Mouse (Mus musculus): ENCODE results near the gene Gpam.
"Not testable (repeated sequence)": the region's sequence is repeated elsewhere in the genome, so short reads cannot be mapped to it uniquely, and the experiment has no call there.

The Gpam gene

GRCm38 (mm10) chr19:55127072-55127718, at the start of gene Gpam:
Gpam (minus strand) TSS chr19:55127238.
- TF ChIP-seq POU5F1 (IDR thresholded peaks at IDR 0.05; ENCODE audit: borderline replicate concordance, low read length): no peak
- TF ChIP-seq NANOG (IDR thresholded peaks at IDR 0.05; ENCODE audit: borderline replicate concordance, low read length): no peak
- no peak for TF ChIP-seq CTCF (conservative IDR thresholded peaks at IDR 0.05; ENCODE audit: low read length)
- Histone ChIP-seq H3K9me3 (ENCODE audit: low read length) (peaks cover 3% of the 10 kb centered on the region; the same call in 1 of the 2 replicates), H3K27me3 (ENCODE audit: insufficient read depth, low read length) (peaks cover 2% of the 10 kb centered on the region; the same call in 1 of the 2 replicates), H3K4me1 (replicated peaks; ENCODE audit: low read depth, low read length) (peaks cover 21% of the 10 kb centered on the region), H3K36me3 (ENCODE audit: insufficient read depth, low read length) (no peaks in the 10 kb centered on the region), H3K4me3 (replicated peaks; ENCODE audit: low read length) (no peak within 1 kb of the TSS)

DNA sequence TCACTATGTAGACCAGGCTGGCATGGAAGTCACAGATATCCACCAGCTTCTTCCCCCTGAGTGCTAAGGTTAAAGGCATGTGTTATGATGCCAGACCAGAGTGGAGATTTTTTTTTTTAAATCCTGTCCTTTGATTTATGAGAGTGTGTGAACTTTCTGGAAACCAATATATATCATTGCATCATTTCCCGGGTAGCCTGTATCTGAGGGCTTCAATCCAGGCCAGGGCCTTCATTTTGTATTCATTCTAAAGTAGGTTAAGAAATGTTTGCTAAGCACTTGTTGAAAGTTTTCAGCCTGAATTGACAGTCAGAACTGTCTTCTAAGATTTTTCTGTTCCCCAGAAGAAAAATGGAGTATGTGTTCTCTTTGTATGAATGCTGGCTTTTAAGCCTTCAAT, 44.5 kb upstream of the Gpam start:
- peaks cover 19% of the 10 kb centered on the region for H3K9me3 ChIP-seq (ENCODE audit: low read length)
- H3K36me3 ChIP-seq (ENCODE audit: insufficient read depth, low read length): no peaks in the 10 kb centered on the region
- TF ChIP-seq NANOG (IDR thresholded peaks at IDR 0.05; ENCODE audit: borderline replicate concordance, low read length) (no peak), POU5F1 (IDR thresholded peaks at IDR 0.05; ENCODE audit: borderline replicate concordance, low read length) (no peak), CTCF (conservative IDR thresholded peaks at IDR 0.05; ENCODE audit: low read length) (no peak)
- H3K4me1 ChIP-seq (replicated peaks; ENCODE audit: low read depth, low read length): no peaks in the 10 kb centered on the region
- no peak overlapping the region for H3K4me3 ChIP-seq (replicated peaks; ENCODE audit: low read length)
- no peaks in the 10 kb centered on the region for H3K27me3 ChIP-seq (ENCODE audit: insufficient read depth, low read length)

GRCm38 (mm10) chr19:55170399-55170798, 43.4 kb upstream of the Gpam start:
- peaks cover 19% of the 10 kb centered on the region for H3K9me3 ChIP-seq (ENCODE audit: low read length)
- no peak for TF ChIP-seq NANOG (IDR thresholded peaks at IDR 0.05; ENCODE audit: borderline replicate concordance, low read length)
- no peak for TF ChIP-seq CTCF (conservative IDR thresholded peaks at IDR 0.05; ENCODE audit: low read length)
- no peak for TF ChIP-seq POU5F1 (IDR thresholded peaks at IDR 0.05; ENCODE audit: borderline replicate concordance, low read length)
- no peak overlapping the region for H3K4me3 ChIP-seq (replicated peaks; ENCODE audit: low read length)
- no peaks in the 10 kb centered on the region for H3K27me3 ChIP-seq (ENCODE audit: insufficient read depth, low read length)
- H3K4me1 ChIP-seq (replicated peaks; ENCODE audit: low read depth, low read length): no peaks in the 10 kb centered on the region
- no peaks in the 10 kb centered on the region for H3K36me3 ChIP-seq (ENCODE audit: insufficient read depth, low read length)

DNA sequence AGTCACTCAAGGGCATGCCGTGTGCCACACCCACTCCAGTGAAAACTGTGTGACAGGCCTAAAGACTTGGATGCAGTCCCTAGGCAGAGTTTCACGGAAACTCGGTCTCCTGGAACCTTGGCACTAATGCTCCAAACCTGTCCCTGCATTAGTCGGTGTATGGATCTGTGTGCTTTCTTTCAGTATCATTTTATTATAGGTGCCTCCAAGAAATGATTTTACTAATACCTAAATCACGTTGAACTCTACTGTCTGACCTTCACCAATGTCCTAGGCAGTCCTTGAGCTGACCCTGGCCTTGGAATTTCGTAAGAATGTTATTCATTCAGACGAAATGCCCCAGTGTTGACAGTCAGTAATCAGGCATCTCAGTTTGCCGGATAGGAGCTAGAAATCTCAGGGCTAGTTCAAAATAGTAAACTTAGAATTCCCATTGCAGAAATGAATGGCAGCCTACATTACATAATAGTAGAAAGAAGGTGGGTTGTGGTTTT, 42.2 kb upstream of the Gpam start:
- H3K27me3 ChIP-seq (ENCODE audit: insufficient read depth, low read length); H3K4me3 ChIP-seq (replicated peaks; ENCODE audit: low read length); H3K36me3 ChIP-seq (ENCODE audit: insufficient read depth, low read length); H3K4me1 ChIP-seq (replicated peaks; ENCODE audit: low read depth, low read length): not testable (repeated sequence)
- peaks cover 19% of the 10 kb centered on the region for H3K9me3 ChIP-seq (ENCODE audit: low read length)

GRCm38 (mm10) chr19:55168360-55168759, 41.3 kb upstream of the Gpam start:
- Histone ChIP-seq H3K9me3 (ENCODE audit: low read length) (peaks cover 15% of the 10 kb centered on the region), H3K4me1 (replicated peaks; ENCODE audit: low read depth, low read length) (no peaks in the 10 kb centered on the region), H3K4me3 (replicated peaks; ENCODE audit: low read length) (no peak overlapping the region), H3K36me3 (ENCODE audit: insufficient read depth, low read length) (no peaks in the 10 kb centered on the region), H3K27me3 (ENCODE audit: insufficient read depth, low read length) (no peaks in the 10 kb centered on the region)
- no peak for TF ChIP-seq CTCF (conservative IDR thresholded peaks at IDR 0.05; ENCODE audit: low read length)
- no peak for TF ChIP-seq NANOG (IDR thresholded peaks at IDR 0.05; ENCODE audit: borderline replicate concordance, low read length)
- no peak for TF ChIP-seq POU5F1 (IDR thresholded peaks at IDR 0.05; ENCODE audit: borderline replicate concordance, low read length)

- H3K36me3 ChIP-seq (ENCODE audit: insufficient read depth, low read length): no peaks in the 10 kb centered on the region
- TF ChIP-seq CTCF (conservative IDR thresholded peaks at IDR 0.05; ENCODE audit: low read length) (no peak), NANOG (IDR thresholded peaks at IDR 0.05; ENCODE audit: borderline replicate concordance, low read length) (no peak), POU5F1 (IDR thresholded peaks at IDR 0.05; ENCODE audit: borderline replicate concordance, low read length) (no peak)
- no peak overlapping the region for H3K4me3 ChIP-seq (replicated peaks; ENCODE audit: low read length)
- peaks cover 10% of the 10 kb centered on the region for H3K9me3 ChIP-seq (ENCODE audit: low read length)
- no peaks in the 10 kb centered on the region for H3K4me1 ChIP-seq (replicated peaks; ENCODE audit: low read depth, low read length)
- H3K27me3 ChIP-seq (ENCODE audit: insufficient read depth, low read length): no peaks in the 10 kb centered on the region
Measured at GRCm38 (mm10) chr19:55167741-55168140, 40.7 kb upstream of the Gpam start.

GRCm38 (mm10) chr19:55166741-55167140, 39.7 kb upstream of the Gpam start:
- TF ChIP-seq NANOG (IDR thresholded peaks at IDR 0.05; ENCODE audit: borderline replicate concordance, low read length) (no peak), CTCF (conservative IDR thresholded peaks at IDR 0.05; ENCODE audit: low read length) (no peak), POU5F1 (IDR thresholded peaks at IDR 0.05; ENCODE audit: borderline replicate concordance, low read length) (no peak)
- Histone ChIP-seq H3K27me3 (ENCODE audit: insufficient read depth, low read length) (no peaks in the 10 kb centered on the region), H3K36me3 (ENCODE audit: insufficient read depth, low read length) (no peaks in the 10 kb centered on the region), H3K4me1 (replicated peaks; ENCODE audit: low read depth, low read length) (no peaks in the 10 kb centered on the region), H3K4me3 (replicated peaks; ENCODE audit: low read length) (no peak overlapping the region), H3K9me3 (ENCODE audit: low read length) (peaks cover 10% of the 10 kb centered on the region)

- Histone ChIP-seq H3K4me1 (replicated peaks; ENCODE audit: low read depth, low read length) (0 out of 2 replicates have a peak, but pooled peaks cover 4% of the 10 kb centered on the region), H3K27me3 (ENCODE audit: insufficient read depth, low read length) (no peaks in the 10 kb centered on the region), H3K9me3 (ENCODE audit: low read length) (peaks cover 10% of the 10 kb centered on the region), H3K4me3 (replicated peaks; ENCODE audit: low read length) (no peak overlapping the region), H3K36me3 (ENCODE audit: insufficient read depth, low read length) (no peaks in the 10 kb centered on the region)
- no peak for TF ChIP-seq NANOG (IDR thresholded peaks at IDR 0.05; ENCODE audit: borderline replicate concordance, low read length)
- no peak for TF ChIP-seq CTCF (conservative IDR thresholded peaks at IDR 0.05; ENCODE audit: low read length)
- TF ChIP-seq POU5F1 (IDR thresholded peaks at IDR 0.05; ENCODE audit: borderline replicate concordance, low read length): no peak
Measured at GRCm38 (mm10) chr19:55165954-55166353, 38.9 kb upstream of the Gpam start.

All from E14TG2a.4 (cell line).